Mouse (Mus musculus): ENCODE measurements around the gene Olfr1336.

GRCm38 (mm10) chr7:6486841-6487240 lies 30.9 kb downstream of the Olfr1336 start, which contains the start of gene Olfr5:
- no peak for TF ChIP-seq FOSL1 (IDR thresholded peaks at IDR 0.05; ENCODE audit: insufficient read depth, low read length, poor library complexity, severe bottlenecking)
- TF ChIP-seq CTCF (IDR thresholded peaks at IDR 0.05; ENCODE audit: control insufficient read depth, insufficient read depth, insufficient read length): no peak
- no peak for TF ChIP-seq USF1 (IDR thresholded peaks at IDR 0.05; ENCODE audit: low read depth)
- no peak for TF ChIP-seq MAX (IDR thresholded peaks at IDR 0.05)

Measured in C2C12 (cell line).